Mouse (Mus musculus): Measurements from ENCODE around the gene Rgl1. TPM values are rescaled to one million over a fixed set of nuclear protein-coding genes. Genes with fewer than 3 reads are reported as not detected.

Gene Rgl1
- polyA plus RNA-seq, 1 experiment = 73.2 TPM

- TF ChIP-seq POLR2A (IDR thresholded peaks at IDR 0.05; ENCODE audit: low read depth, low read length) = no peak
- Histone ChIP-seq H3K4me3 (ENCODE audit: insufficient read depth, low read depth, low read length) (no peak overlapping the region), H3K4me1 (ENCODE audit: control insufficient read depth, insufficient read depth, low read length) (peaks cover 16% of the 10 kb centered on the region), H3K27me3 (replicated peaks; ENCODE audit: control insufficient read depth, insufficient read depth, low read length) (no peaks in the 10 kb centered on the region), H3K27ac (ENCODE audit: insufficient read depth, low read depth, low read length) (no peak overlapping the region), H3K36me3 (ENCODE audit: control insufficient read depth, insufficient read depth, low read length) (no peaks in the 10 kb centered on the region)
- WGBS = 81% methylated on average over 6 of the region's 6 CpGs
- peak; percentile 45 for DNase-seq
Measured at GRCm38 (mm10) chr1:152681676-152682367, 84.3 kb downstream of the Rgl1 start.

- no peaks in the 10 kb centered on the region for H3K36me3 ChIP-seq (ENCODE audit: control insufficient read depth, insufficient read depth, low read length)
- WGBS = 66% methylated on average over 8 of the region's 8 CpGs
Measured at GRCm38 (mm10) chr1:152681116-152681515, 85.0 kb downstream of the Rgl1 start.

GRCm38 (mm10) chr1:152678451-152678850 lies 87.7 kb downstream of the Rgl1 start:
- Histone ChIP-seq H3K27me3 (replicated peaks; ENCODE audit: control insufficient read depth, insufficient read depth, low read length) (no peaks in the 10 kb centered on the region), H3K27ac (ENCODE audit: insufficient read depth, low read depth, low read length) (0 out of 2 replicates have a peak overlapping the region, but pooled peaks have one; percentile 61), H3K4me3 (ENCODE audit: insufficient read depth, low read depth, low read length) (no peak overlapping the region), H3K36me3 (ENCODE audit: control insufficient read depth, insufficient read depth, low read length) (no peaks in the 10 kb centered on the region), H3K4me1 (ENCODE audit: control insufficient read depth, insufficient read depth, low read length) (peaks cover 16% of the 10 kb centered on the region)
- DNase-seq = peak; percentile 50
- TF ChIP-seq POLR2A (IDR thresholded peaks at IDR 0.05; ENCODE audit: low read depth, low read length) (no peak), CTCF (conservative IDR thresholded peaks at IDR 0.05; ENCODE audit: insufficient read depth, insufficient read length, low read depth, low read length) (peak; percentile 57)
- WGBS = 49% methylated on average over 5 of the region's 5 CpGs

More at GRCm38 (mm10) chr1:152681116-152681515, 85.0 kb downstream of the Rgl1 start:
- Histone ChIP-seq H3K27ac (ENCODE audit: insufficient read depth, low read depth, low read length) (no peak overlapping the region), H3K4me1 (ENCODE audit: control insufficient read depth, insufficient read depth, low read length) (peaks cover 16% of the 10 kb centered on the region), H3K4me3 (ENCODE audit: insufficient read depth, low read depth, low read length) (no peak overlapping the region), H3K27me3 (replicated peaks; ENCODE audit: control insufficient read depth, insufficient read depth, low read length) (no peaks in the 10 kb centered on the region)
- TF ChIP-seq CTCF (conservative IDR thresholded peaks at IDR 0.05; ENCODE audit: insufficient read depth, insufficient read length, low read depth, low read length) = no peak
- TF ChIP-seq POLR2A (IDR thresholded peaks at IDR 0.05; ENCODE audit: low read depth, low read length) = no peak
- DNase-seq = no peak

- WGBS = 61% methylated on average over 12 of the region's 12 CpGs
- Histone ChIP-seq H3K27me3 (replicated peaks; ENCODE audit: control insufficient read depth, insufficient read depth, low read length) (no peaks in the 10 kb centered on the region), H3K4me1 (ENCODE audit: control insufficient read depth, insufficient read depth, low read length) (peaks cover 11% of the 10 kb centered on the region), H3K36me3 (ENCODE audit: control insufficient read depth, insufficient read depth, low read length) (no peaks in the 10 kb centered on the region), H3K27ac (ENCODE audit: insufficient read depth, low read depth, low read length) (peak overlapping the region; percentile 90), H3K4me3 (ENCODE audit: insufficient read depth, low read depth, low read length) (no peak overlapping the region; the same call in 1 of the 2 replicates)
- peak; percentile 85 for DNase-seq
- TF ChIP-seq POLR2A (IDR thresholded peaks at IDR 0.05; ENCODE audit: low read depth, low read length) (no peak), CTCF (conservative IDR thresholded peaks at IDR 0.05; ENCODE audit: insufficient read depth, insufficient read length, low read depth, low read length) (no peak)
Measured at GRCm38 (mm10) chr1:152677482-152678211, 88.5 kb downstream of the Rgl1 start.

GRCm38 (mm10) chr1:152669446-152670180 lies 96.5 kb downstream of the Rgl1 start:
- WGBS = 47% methylated on average over 8 of the region's 8 CpGs
- DNase-seq = no peak
- Histone ChIP-seq H3K27ac (ENCODE audit: insufficient read depth, low read depth, low read length) (no peak overlapping the region), H3K36me3 (ENCODE audit: control insufficient read depth, insufficient read depth, low read length) (no peaks in the 10 kb centered on the region), H3K27me3 (replicated peaks; ENCODE audit: control insufficient read depth, insufficient read depth, low read length) (no peaks in the 10 kb centered on the region), H3K4me3 (ENCODE audit: insufficient read depth, low read depth, low read length) (no peak overlapping the region), H3K4me1 (ENCODE audit: control insufficient read depth, insufficient read depth, low read length) (no peaks in the 10 kb centered on the region)
- no peak for TF ChIP-seq CTCF (conservative IDR thresholded peaks at IDR 0.05; ENCODE audit: insufficient read depth, insufficient read length, low read depth, low read length)
- TF ChIP-seq POLR2A (IDR thresholded peaks at IDR 0.05; ENCODE audit: low read depth, low read length) = no peak

GRCm38 (mm10) chr1:152660436-152660835 lies 105.7 kb downstream of the Rgl1 start:
- no peak overlapping the region for H3K27ac ChIP-seq (ENCODE audit: insufficient read depth, low read depth, low read length)
- no peaks in the 10 kb centered on the region for H3K27me3 ChIP-seq (replicated peaks; ENCODE audit: control insufficient read depth, insufficient read depth, low read length)
- TF ChIP-seq CTCF (conservative IDR thresholded peaks at IDR 0.05; ENCODE audit: insufficient read depth, insufficient read length, low read depth, low read length) = no peak
- no peak for TF ChIP-seq POLR2A (IDR thresholded peaks at IDR 0.05; ENCODE audit: low read depth, low read length)
- H3K4me1 ChIP-seq (ENCODE audit: control insufficient read depth, insufficient read depth, low read length) = no peaks in the 10 kb centered on the region
- no peak for DNase-seq
- no peaks in the 10 kb centered on the region for H3K36me3 ChIP-seq (ENCODE audit: control insufficient read depth, insufficient read depth, low read length)
- no peak overlapping the region for H3K4me3 ChIP-seq (ENCODE audit: insufficient read depth, low read depth, low read length)
- whole genome bisulfite sequencing = 94% methylated on average over 7 of the region's 7 CpGs

GRCm38 (mm10) chr1:152659961-152660360 lies 106.2 kb downstream of the Rgl1 start:
- no peak for DNase-seq
- WGBS = 92% methylated on average over 4 of the region's 4 CpGs
- no peaks in the 10 kb centered on the region for H3K27me3 ChIP-seq (replicated peaks; ENCODE audit: control insufficient read depth, insufficient read depth, low read length)

More at GRCm38 (mm10) chr1:152659961-152660360, 106.2 kb downstream of the Rgl1 start:
- Histone ChIP-seq H3K4me1 (ENCODE audit: control insufficient read depth, insufficient read depth, low read length) (no peaks in the 10 kb centered on the region), H3K36me3 (ENCODE audit: control insufficient read depth, insufficient read depth, low read length) (no peaks in the 10 kb centered on the region), H3K27ac (ENCODE audit: insufficient read depth, low read depth, low read length) (no peak overlapping the region), H3K4me3 (ENCODE audit: insufficient read depth, low read depth, low read length) (no peak overlapping the region)
- no peak for TF ChIP-seq POLR2A (IDR thresholded peaks at IDR 0.05; ENCODE audit: low read depth, low read length)
- TF ChIP-seq CTCF (conservative IDR thresholded peaks at IDR 0.05; ENCODE audit: insufficient read depth, insufficient read length, low read depth, low read length) = no peak
